Mouse (Mus musculus) testis, postnatal 10 days (tissue): Measurements from ENCODE around the gene Ccdc171.

Source experiments
- DNase-seq: peaks from one replicate; pipeline ENCODE4 v3.0.0; 2021; ENCODE audit warnings: low spot score

The Ccdc171 gene

DNA sequence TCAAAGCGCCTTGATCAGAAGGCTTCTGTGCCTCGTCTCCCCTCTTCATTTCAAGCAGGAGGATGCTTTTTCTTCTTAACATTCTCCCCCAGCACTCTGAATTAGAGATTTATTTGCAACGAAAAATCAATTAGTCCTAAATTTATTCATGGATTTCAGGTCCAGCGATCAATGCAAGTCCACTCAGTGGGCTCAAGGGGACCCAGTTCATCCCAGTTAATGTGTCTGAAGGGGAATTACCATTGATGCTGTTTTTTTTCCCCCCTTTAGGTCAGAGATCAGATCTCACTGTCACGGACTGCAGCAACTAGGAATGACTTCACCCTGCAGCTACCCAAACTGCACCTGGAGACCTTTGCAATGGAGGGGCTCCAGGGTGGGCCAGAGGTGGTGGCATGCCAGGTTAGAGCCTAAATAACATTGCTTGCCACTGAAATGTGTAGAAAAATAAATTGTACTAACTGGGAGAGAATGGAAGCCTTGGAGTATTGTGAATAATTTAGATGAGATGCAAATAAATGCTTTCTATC is 269.6 kb downstream of the Ccdc171 start:
- DNase-seq: no peak

DNA sequence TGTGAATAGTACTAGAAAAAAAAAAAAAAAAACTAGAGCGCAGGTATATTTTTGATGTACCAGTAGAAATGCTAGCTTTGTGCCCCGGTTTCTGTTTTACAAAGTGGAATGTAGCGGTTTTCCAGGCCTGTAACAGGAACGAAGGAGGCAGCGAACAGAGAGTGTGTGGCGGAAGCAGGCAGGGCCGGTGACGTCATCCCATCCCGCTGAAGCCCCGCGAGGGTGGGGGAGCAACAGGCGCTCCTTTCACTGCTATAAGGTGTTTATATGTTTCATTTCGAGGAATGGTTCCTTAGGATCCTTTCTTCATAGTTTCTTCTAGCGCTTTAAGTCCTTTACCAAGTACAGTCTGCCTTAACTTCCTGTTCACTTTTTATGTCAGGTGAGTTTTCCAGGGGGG is 272.6 kb downstream of the Ccdc171 start:
- DNase-seq: no peak

DNA sequence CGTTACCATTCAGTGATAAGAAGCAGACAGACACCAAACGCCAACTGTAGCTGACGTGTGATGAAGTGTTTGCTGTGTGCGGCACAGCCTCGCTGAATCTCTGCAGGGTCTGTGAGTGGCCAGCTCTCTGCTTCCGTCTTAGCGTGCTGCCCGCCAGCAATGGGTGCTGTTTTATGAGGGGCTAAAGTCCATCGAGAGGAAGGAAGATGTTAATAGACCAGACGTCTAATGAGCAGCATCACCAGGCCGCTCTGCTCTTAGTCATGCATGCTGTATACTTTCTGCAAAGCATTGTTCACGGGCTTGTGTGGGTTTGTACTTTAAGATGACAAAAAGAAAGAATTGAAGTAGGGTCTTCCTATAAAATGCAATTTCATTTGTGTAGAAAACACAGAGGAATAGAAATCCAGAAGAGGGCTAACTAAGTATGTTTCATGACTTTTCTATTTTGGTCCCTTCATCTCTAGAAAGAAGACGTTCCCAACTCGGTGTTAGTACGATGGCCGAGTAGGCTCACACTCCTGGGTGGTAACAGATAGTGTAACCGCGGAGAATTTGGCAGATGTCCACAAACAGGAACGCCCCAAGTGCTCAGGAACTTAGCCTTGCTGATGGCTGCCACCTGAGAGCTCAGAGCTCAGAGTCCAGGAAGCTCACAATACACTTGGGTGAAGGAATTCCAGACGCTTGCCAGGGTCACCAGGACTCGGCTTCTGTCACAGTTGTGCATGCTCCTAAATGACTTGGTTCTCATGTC is 273.5 kb downstream of the Ccdc171 start:
- no peak for DNase-seq

DNA sequence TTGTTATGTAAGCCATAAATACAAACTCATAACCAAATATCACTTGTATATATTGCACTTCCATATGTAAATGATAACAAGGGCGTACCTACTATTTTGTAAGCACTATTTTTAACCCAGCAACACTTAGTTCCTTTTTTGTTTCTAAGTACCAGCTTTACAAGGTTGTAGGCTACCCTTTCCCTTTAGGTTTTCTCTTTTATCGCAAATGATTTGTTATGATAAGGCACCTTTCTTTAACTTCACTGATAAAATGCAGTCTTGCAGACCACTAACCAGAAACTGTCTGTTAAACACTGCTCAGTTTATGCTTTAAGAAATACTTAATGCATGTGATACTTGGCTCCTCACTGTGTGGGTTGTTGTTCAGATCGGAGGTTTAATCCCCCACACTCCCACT is 275.1 kb downstream of the Ccdc171 start:
- DNase-seq: no peak

DNA sequence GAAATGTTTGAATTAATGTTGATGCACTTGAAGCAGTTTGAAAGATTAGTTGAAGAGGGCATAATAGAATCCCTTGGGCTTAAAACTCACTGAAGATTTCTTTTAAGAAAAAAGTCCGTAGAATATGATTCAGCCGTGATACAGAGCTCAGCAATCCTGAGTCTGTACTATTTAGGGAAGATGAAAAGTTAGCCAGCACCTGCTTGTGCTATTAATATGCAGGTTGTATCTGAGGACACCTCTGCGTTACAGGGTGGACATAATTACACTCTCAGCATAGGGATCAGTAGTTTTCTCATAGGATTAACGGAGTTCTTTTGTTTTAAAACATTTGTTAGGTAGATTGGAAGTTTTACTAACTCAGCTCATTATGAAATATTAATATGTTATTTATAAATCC is 291.6 kb downstream of the Ccdc171 start:
- no peak for DNase-seq

DNA sequence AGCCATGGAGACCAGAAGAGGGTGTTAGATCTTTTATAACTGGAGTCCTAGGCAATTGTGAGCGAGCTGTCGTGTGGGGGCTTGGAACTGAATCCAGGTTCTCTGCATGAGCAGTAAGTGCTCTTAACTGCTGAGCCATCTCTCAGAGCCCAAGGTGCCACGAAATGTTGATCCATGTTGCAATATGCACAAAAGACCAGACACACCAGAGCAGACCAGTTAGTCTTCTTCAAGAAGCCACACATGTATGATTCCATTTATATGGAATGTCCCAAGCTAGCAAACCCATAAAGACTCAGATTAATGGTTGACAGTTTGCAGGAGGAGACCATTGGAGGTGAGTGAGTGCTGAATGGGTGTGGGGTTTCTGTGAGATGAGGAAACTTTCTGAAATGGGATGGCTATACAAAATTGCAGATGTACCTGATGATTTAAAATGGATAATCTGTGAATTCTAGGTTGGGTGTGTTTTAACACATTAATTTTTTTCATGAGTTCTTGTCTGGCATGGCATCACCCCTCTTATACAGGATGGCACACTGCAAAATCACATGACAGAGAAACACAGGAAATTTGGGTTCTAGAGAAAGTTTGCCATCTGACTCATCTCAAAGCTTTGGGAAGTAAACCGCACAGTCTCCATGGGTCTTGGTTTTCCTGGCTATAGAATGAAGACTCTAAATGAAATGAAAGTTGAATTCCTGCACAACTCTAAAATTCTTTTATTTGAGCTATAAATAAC is 304.5 kb downstream of the Ccdc171 start:
- DNase-seq: no peak

DNA sequence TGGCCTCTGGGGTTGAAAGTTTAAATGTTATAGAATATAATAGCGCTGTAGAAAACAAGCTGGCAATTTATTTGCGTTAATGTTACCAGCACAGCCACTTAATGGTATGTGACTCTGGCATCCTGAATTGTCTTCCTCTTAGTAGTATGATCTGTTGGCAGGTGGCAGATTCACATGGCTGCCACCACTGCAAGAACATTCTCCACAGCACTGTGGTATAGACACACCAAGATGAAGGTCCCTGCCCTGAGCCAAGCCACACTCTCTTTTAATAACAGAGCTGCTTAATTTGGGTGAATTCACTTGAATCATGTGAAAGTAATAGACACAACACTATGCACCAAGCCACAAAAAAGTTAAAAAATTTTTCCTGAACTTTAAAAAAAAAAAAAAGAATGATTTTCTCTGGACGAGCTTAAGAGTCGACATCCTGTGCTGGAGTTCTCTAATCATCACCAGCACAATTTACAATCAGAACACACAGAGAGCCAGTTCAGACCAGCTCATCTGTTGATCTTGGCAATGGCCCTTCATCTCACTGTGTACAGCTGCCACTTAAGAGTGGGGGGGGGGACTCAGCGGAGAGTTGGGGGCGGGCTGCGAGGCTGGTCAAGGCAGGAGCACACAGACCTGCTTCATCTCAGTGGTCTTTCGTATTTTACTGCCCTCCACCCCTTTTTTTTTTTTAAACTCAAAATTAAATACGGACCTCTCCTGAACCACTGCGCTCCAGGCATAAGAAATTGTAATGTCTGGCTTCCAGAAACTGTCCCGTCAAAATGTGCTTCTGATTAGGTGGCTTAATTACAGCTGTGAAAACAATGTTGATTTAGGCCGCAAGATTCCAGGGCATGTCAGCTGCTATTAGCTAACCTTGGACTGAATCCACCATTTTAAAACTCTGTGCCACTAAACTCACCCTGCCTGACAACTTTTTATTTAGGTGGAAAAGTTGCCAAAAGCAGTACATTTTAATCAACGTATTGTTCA is 305.8 kb downstream of the Ccdc171 start:
- no peak for DNase-seq

DNA sequence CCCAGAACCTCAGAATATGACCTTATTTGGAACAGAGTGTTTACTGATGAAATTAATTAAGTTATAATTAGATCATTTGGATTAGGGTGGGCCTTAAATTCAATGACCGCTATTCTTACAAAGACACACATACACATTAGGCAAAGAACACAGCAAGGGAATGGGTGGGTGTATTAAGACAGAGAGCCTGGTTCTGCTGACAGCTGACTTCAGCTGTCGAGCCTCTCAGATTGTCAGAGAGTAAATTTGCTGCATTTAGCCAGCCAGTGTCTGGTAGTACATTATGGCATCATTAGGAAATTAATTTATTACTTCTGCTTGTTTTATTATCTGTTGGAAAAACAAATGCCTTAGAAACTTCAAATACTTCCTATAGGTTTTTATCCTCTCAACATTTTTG is 313.7 kb downstream of the Ccdc171 start:
- no peak for DNase-seq

DNA sequence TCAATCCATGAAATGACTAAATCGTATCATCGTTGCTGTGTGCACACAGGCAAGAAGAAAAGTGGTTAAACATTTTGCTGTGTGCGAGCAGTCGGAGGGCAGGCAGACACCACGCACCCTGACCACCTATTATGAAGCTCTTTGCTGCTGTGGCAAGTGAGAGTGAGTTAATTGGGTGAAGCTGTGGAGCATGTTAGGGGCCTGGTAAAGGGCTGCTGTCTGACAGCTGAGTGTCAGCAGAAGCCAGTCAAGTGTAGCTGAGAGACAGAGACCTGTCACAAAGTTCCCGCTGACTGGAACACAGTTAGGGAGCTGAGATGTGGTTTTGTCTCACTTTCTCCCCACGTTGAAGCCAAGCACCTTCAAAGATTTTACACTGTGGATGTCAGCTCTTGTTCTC is 321.0 kb downstream of the Ccdc171 start:
- DNase-seq: no peak

DNA sequence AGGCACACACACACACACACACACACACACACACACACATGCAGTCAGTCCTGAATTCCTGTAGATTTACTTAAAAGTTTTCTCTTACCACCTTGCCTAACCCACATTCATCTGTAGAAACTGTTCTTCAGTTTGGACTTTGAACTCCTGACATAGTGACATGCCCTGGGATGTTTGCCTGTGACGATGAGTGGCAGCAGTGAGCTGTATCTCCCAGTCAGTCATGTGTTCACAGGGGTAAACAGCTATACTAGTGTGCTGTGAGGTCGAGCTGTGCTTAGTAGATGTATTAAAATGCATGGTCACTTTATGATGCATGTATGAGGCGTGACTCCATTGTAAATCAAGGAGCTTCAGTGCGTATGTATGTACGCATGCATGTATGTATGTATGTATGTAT is 328.5 kb downstream of the Ccdc171 start:
- DNase-seq: no peak

DNA sequence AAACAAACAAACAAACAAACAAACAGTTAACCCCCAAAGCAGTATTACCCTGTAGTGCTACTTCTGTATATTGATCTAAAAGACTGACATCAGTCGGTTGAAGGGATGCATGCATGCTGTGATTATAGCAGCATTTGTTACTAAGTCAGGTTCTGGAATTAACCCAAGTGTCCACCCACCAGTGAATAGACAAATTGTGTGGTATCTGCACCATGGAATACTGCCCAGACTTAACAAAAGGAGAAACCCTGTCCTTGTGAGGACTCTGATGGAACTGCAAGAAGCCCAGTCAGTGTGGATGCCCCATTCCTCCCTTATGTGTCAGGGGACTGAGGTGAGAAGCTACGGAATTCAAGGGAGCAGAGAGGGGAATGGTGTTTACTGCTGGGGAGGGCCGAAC is 336.4 kb downstream of the Ccdc171 start:
- DNase-seq: no peak

DNA sequence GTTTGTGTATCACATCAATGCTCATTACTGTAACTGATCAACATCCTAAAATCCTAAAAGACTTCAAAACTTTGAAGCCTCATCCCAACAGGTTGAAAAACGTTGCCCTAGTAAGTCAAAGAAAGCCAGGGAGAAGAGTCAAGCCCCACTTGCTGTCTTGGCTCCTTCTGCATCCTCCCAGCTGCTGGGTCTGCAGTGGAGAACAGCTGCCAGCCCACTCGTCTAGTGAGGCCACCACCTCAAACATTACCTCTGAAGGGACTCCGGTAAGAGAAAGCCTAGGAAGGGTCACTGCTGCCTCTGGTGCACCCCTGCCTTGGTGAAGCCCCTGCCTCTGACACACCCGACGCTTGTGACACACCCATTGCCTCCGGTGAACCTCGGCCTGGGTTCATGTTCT is 336.9 kb downstream of the Ccdc171 start:
- no peak for DNase-seq

DNA sequence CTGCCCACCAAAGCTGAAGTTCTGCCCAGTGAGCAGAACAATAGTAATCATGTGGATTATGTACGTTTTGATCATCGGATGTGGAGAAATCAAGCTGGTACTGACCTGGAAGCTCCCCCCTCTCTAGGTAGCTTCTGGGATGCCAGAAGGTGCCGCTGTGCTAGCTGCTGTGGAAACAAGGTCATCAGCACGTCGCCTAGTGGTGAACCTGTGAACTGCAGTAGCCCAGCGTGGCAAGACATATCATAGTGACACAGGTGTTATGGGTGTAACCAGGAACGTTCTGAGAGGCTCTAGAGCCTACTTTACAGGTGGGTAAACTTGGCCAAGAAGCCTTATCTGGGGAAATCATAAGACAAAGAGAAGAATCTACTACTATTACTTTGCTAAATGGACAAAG is 351.3 kb downstream of the Ccdc171 start:
- DNase-seq: peak; percentile 47

DNA sequence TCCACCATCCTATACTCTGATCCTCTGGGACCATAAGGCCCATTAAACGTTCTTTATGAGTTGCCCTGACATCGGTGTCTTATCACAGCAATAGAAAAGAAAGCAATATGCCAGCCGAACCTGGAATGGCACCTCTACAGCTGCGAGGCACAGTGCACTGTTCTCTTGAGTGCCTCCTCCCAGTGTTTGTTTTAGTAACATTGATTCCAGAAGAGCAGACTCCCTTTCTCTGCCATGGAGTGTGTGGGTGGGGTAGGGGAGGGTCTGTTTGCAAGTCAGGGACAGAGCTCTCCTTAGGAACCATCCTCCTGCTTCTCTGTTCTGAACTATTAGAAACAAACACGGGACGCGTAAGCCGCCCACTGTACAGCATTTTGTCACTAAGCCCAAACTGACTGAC is 352.9 kb downstream of the Ccdc171 start:
- peak; percentile 46 for DNase-seq

DNA sequence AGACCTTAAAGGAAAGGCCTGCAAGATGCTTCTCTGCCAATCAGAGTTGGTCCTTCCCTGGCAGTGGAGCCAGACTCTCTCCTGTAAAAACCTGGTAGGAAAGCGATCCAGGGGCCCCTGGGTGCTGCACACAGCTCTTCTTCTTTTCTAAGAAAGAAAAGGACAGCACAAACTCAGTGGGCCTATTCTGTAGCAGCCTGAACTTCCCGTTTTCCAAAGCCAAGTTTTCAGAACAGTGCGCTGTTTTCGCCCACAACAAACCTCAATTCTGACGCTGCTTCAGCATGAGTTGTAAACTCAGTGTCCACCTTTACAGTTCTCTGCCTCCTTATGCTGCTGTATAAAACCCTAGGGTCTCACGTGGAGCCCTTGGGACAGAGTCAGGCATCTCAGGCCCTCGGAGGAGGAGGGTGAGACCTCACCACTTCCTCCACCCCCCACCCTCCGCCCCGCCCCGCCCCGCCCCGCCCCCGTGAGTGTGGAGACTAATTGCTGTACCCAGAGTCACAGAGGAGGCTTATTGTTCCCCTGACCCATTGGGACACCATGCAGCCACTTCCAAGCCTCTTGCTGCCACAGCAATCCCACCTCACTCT is 363.2 kb downstream of the Ccdc171 start:
- DNase-seq: no peak

DNA sequence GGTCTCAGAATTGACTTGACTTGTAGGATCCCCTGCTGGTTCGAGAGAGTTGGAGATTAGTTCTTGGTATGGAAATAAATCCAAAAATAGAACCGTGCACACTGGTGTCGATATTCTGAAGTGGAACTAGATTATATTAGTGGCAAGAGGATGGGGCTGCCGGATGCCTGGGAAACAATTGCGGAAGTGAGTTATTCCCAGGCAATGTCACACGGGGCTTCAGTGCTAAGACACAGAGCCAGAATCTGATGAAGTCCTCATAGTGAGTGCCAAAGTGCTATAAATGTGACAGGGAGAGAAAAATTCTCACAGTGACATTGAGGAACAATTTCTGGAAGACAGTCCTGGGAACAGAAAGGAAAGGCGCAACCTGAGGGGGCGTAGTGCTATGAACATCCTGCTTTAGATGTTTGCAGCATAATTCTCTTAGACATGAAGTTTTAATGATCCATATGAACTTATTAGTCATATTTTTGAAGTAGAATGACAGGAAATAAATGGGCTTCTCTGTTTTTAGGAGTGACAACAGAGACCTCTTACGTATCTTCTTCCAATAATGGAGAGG is 376.8 kb downstream of the Ccdc171 start:
- DNase-seq: no peak
